Mouse (Mus musculus) cortical plate, adult 2 months (tissue): ENCODE measurements around the gene Aqp5.

Experiments
- CTCF ChIP-seq: fragments of 200-500 bp; IDR thresholded peaks from 2 replicates; pipeline ENCODE4 v1.5.1; 2011; ENCODE audit warnings: mild to moderate bottlenecking, control low read depth, low read length; ENCODE audit not compliant: insufficient read depth; ENCODE audit errors: extremely low read depth
- POLR2A ChIP-seq: fragments of 200-500 bp; IDR thresholded peaks from 2 replicates; pipeline ENCODE4 v1.6.1; 2011; ENCODE audit warnings: mild to moderate bottlenecking, low read length, control low read depth; ENCODE audit not compliant: insufficient read depth; ENCODE audit errors: extremely low read depth

GRCm38 (mm10) chr15:99615246-99615645 is 24.7 kb downstream of the Aqp5 start:
- no peak for TF ChIP-seq POLR2A
- no peak for TF ChIP-seq CTCF
